In genomic region chr14:76121901-76122662, GRCm38 (mm10) we compare ENCODE assay signal across 9 mouse cellular contexts. TPM values are rescaled to one million over a fixed set of nuclear protein-coding genes. Genes with fewer than 3 reads are reported as not detected.
DNase-seq lines count a peak whose midpoint lies in the region; ATAC-seq and TF ChIP-seq lines count a peak whose summit lies in the region.
"Had no signal": no experiment of that assay in that cellular context is flagged by ENCODE, and none has a peak within 500 bp of the region (broad histone marks: within the 10 kb centered on the region; RNA-seq: fewer than 3 reads in every experiment).

No protein-coding gene starts in this region.

- H3K4me1 ChIP-seq in thymus, adult 2 months (replicated peaks; ENCODE audit: control insufficient read depth, insufficient read depth, low read length) = no peaks in the 10 kb centered on the region
- no peaks in the 10 kb centered on the region for H3K4me1 ChIP-seq in bone marrow macrophage, adult 2 months (ENCODE audit: control insufficient read depth, insufficient read depth, low read length)
- H3K4me1 ChIP-seq: neural tube, embryonic 12.5 days had no signal

- TF ChIP-seq CTCF in thymus, adult 2 months (IDR thresholded peaks at IDR 0.05; ENCODE audit: borderline replicate concordance, control insufficient read depth, extremely low read depth, insufficient read depth, low read length, poor library complexity) = no peak
- TF ChIP-seq CTCF in bone marrow macrophage, adult 2 months (IDR thresholded peaks at IDR 0.05; ENCODE audit: low read depth, low read length) = peak; percentile 54

- ATAC-seq in erythroid progenitor cell, adult 5-6 weeks (replicated peaks; ENCODE audit: low FRiP score, poor library complexity, severe bottlenecking) = peak; percentile 74
- ATAC-seq in hematopoietic stem cell, adult 5-6 weeks (replicated peaks in 1 of 2; ENCODE audit: insufficient read depth in 1 of 2, low FRiP score in 2 of 2, low TSS enrichment in 1 of 2, low read depth in 1 of 2, poor library complexity in 2 of 2, severe bottlenecking in 2 of 2) = peak; percentile 56 to 76; a peak in 3 of 4 replicates

- no peak for TF ChIP-seq POLR2A in thymus, adult 2 months (IDR thresholded peaks at IDR 0.05; ENCODE audit: control insufficient read depth, extremely low read depth, insufficient read depth, low read length, poor library complexity)
- TF ChIP-seq POLR2A in bone marrow macrophage, adult 2 months (IDR thresholded peaks at IDR 0.05; ENCODE audit: borderline replicate concordance, low read depth, low read length) = no peak

- H3K27ac ChIP-seq in thymus, adult 2 months (ENCODE audit: control insufficient read depth, insufficient read depth, low read length) = no peak overlapping the region
- no peak overlapping the region for H3K27ac ChIP-seq in bone marrow macrophage, adult 2 months (ENCODE audit: insufficient read depth, low read depth, low read length)
- H3K27ac ChIP-seq: neural tube, embryonic 12.5 days had no signal

- DNase-seq in thymus, adult 2 months = peak; percentile 22
- no peak for DNase-seq in thymus, adult 18-20 months
- peak; percentile 35 to 38 for DNase-seq in left cerebral cortex, adult 18-20 months (ENCODE audit: low spot score in 2 of 2)
- peak; percentile 61 for DNase-seq in mesoderm, embryonic 11.5 days (ENCODE audit: low read depth, low spot score)
- peak; percentile 37 for DNase-seq in thymus, postnatal 0 days (ENCODE audit: low spot score)

- no peaks in the 10 kb centered on the region for H3K27me3 ChIP-seq in thymus, adult 2 months (ENCODE audit: control insufficient read depth, insufficient read depth, low read length)
- H3K27me3 ChIP-seq: neural tube, embryonic 12.5 days had no signal

- WGBS in thymus, adult 2 months = 56% methylated on average over 6 of the region's 6 CpGs

- no peak overlapping the region for H3K4me3 ChIP-seq in thymus, adult 2 months (ENCODE audit: control insufficient read depth, insufficient read depth, low read length)
- H3K4me3 ChIP-seq in bone marrow macrophage, adult 2 months (ENCODE audit: insufficient read depth, low read length) = no peak overlapping the region
- H3K4me3 ChIP-seq: neural tube, embryonic 12.5 days had no signal

- peaks cover 32% of the 10 kb centered on the region for H3K36me3 ChIP-seq in thymus, adult 2 months (ENCODE audit: control insufficient read depth, insufficient read depth, low read length)

RNA-seq across cellular contexts. Expression of gene Nufip1, which starts 11.4 kb away (rescaled TPM):
- 5.5 and 7.2 TPM in 2 replicates for polyA plus RNA-seq in thymus, adult 2 months (2012; rRNA removed)
- polyA plus RNA-seq in bone marrow macrophage, adult 2 months (2012; ENCODE audit: insufficient read depth, insufficient read length, missing spikeins) = 7.3 and 7.4 TPM in 2 replicates
- total RNA-seq in erythroid progenitor cell, adult 5-6 weeks (2015; ENCODE audit: low replicate concordance) = 2.9 and 5.9 TPM in 2 replicates
- 3.0 and 5.7 TPM in 2 replicates for total RNA-seq in erythroid progenitor cell, adult 5-6 weeks (2017; ENCODE audit: low replicate concordance)
- total RNA-seq in hematopoietic stem cell, adult 5-6 weeks (2017) = 27.1 and 27.3 TPM in 2 replicates
- 1 to 10 TPM; 8.1 to 9.2 TPM for total RNA-seq in left cerebral cortex, adult 18-20 months (2021)
- 15.5 and 16.6 TPM in 2 replicates for polyA plus RNA-seq in thymus, postnatal 0 days (2015; fragmentation: Nextera tagmentation; extraction: Ambion mirVana)

RNA-seq across cellular contexts. Expression of gene Gpalpp1, which starts 11.5 kb away (rescaled TPM):
- 5.7 and 6.0 TPM in 2 replicates for polyA plus RNA-seq in thymus, adult 2 months (2012; rRNA removed)
- 19.1 and 22.2 TPM in 2 replicates for polyA plus RNA-seq in bone marrow macrophage, adult 2 months (2012; ENCODE audit: insufficient read depth, insufficient read length, missing spikeins)
- 7.6 and 8.0 TPM in 2 replicates for total RNA-seq in erythroid progenitor cell, adult 5-6 weeks (2015; ENCODE audit: low replicate concordance)
- total RNA-seq in erythroid progenitor cell, adult 5-6 weeks (2017; ENCODE audit: low replicate concordance) = 5.2 and 6.2 TPM in 2 replicates
- total RNA-seq in hematopoietic stem cell, adult 5-6 weeks (2017) = 40.6 and 48.6 TPM in 2 replicates
- 10 to 100 TPM; 23.4 to 23.9 TPM for total RNA-seq in left cerebral cortex, adult 18-20 months (2021)
- 10.8 and 11.6 TPM in 2 replicates for polyA plus RNA-seq in thymus, postnatal 0 days (2015; fragmentation: Nextera tagmentation; extraction: Ambion mirVana)

Comparison
In these comparisons a context has a peak if more than half of its experiments do, and no peak if none do; other contexts are left out.
1. DNase-seq: peak in thymus, adult 2 months (single experiment), left cerebral cortex, adult 18-20 months (2 of 2), mesoderm, embryonic 11.5 days (single experiment) and thymus, postnatal 0 days (single experiment); none in thymus, adult 18-20 months (0 of 2).